Mouse (Mus musculus): ENCODE data around the gene Egr4. TPM values are rescaled to one million over a fixed set of nuclear protein-coding genes. Genes with fewer than 3 reads are reported as not detected.
A peak's percentile ranks its signal among the peaks of the same experiment; 100 is the strongest.

Egr4 gene
- total RNA-seq, 1 experiment from 2014 or later, result not detected

DNA sequence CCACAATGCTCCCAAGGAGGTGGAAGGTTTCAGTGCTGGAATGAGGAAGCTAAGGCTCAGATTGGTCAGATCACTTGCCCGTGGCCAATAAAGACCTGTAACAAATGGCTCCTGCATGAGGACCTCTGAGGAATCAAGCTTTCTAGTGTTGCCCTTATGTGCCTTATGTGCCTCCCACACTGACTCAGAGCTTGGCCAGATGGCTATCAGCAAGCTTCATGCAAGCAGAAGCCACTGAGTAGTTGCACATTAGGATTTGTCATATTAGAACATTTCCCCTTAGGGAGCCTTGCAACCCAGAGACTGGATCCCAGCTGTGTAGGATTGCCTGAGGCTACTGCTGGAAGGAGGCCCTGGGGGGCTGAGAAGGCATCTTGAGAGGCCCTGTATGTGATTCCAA is 13.0 kb downstream of the Egr4 start:
- ATAC-seq (ENCODE audit: extremely low read depth, insufficient number of reproducible peaks, low FRiP score, poor library complexity, severe bottlenecking), result no peak

DNA sequence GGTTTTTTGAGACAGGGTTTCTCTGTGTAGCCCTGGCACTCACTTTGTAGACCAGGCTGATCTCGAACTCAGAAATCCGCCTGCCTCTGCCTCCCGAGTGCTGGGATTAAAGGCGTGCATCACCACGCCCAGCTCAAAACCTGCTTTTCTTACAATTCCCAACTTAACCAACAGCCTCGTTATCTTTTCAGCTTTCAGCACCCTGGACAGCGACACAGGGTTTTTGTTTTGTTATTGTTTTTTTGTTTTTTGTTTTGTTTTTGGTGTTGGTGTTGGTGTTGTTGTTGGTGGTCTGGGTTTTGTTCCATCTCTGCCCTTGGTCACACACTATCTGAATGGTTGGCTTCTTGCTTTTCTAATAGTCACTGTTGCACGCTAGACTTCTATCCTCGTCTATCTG is 15.2 kb downstream of the Egr4 start:
- ATAC-seq (ENCODE audit: extremely low read depth, insufficient number of reproducible peaks, low FRiP score, poor library complexity, severe bottlenecking), result no peak

DNA sequence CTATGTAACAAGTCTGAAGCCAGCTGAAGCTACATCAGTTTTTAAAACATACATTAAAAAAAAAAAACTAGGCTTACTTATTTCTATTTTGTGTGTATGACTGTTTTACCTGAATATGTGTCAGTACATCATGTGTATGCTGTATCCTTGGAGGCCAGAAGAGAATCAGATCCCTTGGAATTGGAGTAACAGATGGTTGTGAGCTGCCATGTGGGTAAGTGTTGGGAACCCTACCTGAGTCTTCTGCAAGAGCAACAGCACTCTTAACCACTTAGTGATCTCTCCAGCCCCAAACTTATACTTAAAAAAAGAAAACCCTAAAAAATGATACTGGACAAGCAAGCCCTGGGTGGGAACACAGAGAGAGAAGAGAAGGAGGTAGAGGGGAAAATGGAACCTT is 16.4 kb downstream of the Egr4 start:
- no peak for ATAC-seq (ENCODE audit: extremely low read depth, insufficient number of reproducible peaks, low FRiP score, poor library complexity, severe bottlenecking)

DNA sequence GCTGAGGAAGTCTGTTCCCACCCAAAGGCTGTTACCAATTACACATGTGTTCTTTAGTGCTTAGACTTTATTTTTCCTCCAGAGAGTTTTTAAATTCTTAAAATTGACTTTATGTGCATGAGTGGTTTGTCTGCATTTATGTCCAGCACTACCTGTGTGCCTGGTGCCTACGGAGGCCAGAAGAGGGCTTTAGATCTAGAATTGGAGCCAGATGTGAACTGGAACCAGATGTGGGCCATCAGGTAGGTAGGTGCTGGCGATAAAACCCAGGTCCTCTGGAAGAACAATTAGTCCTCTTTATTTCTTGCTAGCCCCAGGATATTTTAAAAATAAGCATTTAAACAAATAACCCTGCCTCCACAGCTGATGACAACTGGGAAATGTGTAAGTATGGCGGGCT is 21.8 kb downstream of the Egr4 start:
- ATAC-seq (ENCODE audit: extremely low read depth, insufficient number of reproducible peaks, low FRiP score, poor library complexity, severe bottlenecking), result no peak

DNA sequence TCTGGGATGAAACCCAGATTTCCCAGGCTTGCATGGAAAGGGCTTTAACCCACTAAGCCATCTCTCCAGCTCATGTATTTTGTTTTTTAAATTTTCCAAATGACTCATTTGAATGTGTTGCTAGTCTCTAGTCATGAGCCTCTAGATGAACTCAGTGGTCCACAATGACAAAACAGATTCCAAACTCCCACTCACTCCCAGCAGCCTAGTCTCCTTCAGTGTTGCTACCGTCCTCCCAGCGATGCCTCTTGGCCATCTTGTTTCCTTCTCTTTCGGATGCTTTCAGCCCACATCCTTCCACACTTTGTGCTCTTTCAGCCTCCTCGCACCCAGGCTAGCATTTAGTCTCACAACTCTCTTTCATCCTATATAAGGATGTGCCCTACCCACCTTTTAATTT is 23.1 kb downstream of the Egr4 start:
- no peak for ATAC-seq (ENCODE audit: extremely low read depth, insufficient number of reproducible peaks, low FRiP score, poor library complexity, severe bottlenecking)

DNA sequence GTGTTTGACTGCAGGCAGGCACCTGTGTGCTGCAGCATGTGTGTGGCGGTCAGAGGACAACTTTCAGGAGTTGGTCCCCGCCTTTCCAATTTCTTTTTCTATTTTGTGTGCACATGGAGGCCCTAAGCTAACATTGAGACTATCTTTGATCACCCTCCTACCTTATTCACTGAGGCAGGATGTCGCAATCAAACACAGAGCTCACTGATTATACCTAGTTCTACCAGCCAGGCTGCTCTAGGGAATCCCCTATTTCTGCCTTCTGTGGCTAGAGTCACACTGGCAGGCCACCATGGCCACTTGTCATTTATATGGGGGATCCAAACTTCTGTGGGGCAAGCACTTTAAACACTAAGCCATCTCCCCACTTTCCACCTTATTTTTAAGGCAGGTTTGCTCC is 23.7 kb downstream of the Egr4 start:
- no peak for ATAC-seq (ENCODE audit: extremely low read depth, insufficient number of reproducible peaks, low FRiP score, poor library complexity, severe bottlenecking)

DNA sequence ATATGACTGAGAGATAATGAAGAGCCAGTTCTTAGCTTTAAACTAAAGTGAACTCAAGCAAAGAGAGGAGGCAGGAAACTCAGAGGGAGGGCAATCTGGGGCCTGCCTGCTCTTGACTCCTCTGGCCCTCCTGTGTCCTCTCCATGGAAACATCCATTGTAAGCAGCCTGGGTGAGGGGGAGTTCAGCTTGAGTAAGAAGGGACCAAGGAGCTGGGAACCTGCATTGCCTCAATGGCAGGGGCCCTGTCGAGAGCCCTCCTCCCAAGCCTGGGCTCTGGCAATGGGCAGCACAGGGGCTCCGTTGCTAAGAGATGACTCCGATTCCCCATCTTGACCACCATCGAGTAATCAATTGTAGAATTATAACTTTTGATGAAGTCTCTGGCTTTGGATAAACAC is 24.9 kb downstream of the Egr4 start:
- ATAC-seq (ENCODE audit: extremely low read depth, insufficient number of reproducible peaks, low FRiP score, poor library complexity, severe bottlenecking), result no peak

DNA sequence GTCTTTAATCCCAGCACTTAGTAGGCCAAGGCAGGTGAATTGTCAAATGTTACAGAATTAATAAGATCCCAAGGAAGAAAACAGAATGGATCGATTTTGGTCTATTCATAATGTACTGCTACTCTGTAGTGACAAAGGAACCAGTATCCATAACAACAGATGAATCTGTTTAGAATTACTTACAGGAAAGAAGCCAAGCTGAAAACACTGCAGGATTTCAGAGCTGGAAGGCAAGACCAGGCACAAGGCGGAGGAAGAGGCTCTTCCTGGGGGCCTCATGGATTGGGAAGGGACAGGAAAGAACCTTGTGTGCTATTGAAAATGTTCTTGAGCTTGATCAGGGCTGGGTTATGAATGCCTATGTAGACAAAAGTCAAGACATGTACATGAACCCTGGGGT is 27.7 kb downstream of the Egr4 start:
- ATAC-seq (ENCODE audit: extremely low read depth, insufficient number of reproducible peaks, low FRiP score, poor library complexity, severe bottlenecking), result no peak

DNA sequence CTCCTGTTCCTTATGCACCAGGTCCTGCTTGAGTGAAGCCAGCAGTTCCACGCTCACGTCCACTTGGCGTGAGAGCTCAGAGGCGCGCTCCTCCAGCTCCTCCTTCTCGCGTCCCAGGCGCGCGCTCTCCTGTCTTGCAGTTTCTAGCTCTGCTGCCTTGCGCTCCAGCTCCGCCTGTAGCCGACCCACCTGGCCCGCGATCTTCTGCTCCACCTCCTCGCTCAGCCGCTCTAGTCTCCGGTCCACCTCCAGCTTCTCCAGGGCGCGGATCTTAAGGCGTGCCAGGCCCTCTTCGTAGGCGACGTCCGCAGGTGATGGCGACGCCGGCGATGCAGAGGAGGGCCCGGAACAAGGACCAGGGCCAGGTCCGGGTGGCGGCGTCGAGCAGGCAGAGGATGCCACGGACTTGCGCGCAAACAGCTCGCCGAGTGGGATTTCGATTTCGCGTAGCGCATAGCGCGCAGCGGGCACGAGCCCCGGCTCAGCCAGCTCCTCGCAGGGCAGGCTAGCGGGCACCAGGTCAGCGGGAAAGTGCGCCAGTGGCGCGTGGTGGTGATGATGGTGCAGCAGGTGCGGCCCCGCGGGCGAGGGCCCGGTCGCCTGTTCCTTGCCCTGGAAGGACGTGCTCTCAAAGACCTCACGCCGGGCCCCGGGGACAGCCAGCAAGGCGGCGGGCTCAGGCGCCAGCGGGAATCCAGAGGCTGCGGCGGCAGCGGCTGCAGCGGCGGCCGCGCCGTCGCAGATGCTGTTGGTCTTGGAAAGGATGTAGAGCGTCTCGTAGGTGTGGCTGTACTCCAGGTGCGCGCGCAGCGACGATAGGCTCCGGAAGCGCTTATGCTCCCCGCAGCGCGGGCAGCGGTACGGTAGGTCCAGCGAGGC is 29.3 kb downstream of the Egr4 start:
- no peak for ATAC-seq (ENCODE audit: extremely low read depth, insufficient number of reproducible peaks, low FRiP score, poor library complexity, severe bottlenecking)

DNA sequence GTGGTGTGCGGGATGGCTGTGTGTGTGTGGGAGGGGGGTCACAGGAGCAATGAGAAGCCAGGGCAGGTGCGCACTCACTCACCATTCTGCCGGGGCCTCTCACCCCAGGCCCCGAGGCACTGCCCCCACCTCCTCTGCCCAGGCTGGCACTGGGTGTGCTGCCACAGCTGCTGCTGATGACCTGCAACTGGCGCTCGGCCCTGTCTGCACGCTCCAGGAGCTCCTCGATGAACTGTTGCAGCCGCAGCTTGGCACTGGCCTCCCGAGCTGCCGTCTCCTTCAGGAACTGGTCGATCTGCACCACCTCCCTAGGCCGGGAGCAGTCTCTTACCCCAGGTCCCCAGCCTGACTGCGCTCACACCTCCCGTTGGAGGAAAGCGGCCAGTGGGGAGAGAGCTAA is 32.7 kb downstream of the Egr4 start:
- ATAC-seq (ENCODE audit: extremely low read depth, insufficient number of reproducible peaks, low FRiP score, poor library complexity, severe bottlenecking), result no peak

DNA sequence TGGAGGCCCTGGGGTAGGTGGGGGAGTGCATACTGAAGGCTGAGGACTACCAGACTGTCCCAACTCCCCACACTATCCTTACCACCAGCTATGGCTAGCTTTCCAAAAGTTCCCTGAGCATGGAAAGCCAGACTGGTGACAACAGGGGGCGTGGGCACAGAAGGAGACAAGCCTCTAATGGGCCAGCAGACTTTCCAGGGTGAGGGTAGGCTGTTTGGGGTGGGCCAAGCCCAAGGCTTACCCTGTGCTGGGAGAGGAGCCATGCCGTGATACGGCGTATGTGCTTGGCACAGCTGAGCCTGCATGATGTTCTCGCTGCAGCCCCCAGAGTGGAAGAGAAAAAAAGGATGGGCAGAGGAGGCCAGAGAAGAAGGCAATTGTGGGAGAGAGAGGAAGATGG is 33.4 kb downstream of the Egr4 start:
- ATAC-seq (ENCODE audit: extremely low read depth, insufficient number of reproducible peaks, low FRiP score, poor library complexity, severe bottlenecking), result no peak

DNA sequence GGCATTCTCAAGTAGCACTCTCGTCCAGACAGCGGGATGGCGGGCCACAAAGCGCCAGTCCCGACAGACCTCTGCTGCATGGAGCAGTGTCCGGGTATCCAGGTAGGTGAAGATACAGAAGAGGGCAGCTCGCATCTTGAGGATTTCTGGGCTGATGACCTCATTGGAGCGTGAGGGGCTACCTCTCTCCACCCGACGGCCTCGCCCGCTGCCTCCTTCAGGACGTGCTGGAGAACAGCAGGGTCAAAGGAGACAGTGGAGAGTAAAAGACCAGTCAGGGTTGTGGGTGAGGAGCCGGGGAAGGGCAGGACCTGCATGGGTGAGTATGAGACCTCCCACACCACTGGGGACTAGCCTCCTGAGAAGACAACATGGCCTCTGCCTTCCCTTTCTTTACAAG is 35.0 kb downstream of the Egr4 start:
- ATAC-seq (ENCODE audit: extremely low read depth, insufficient number of reproducible peaks, low FRiP score, poor library complexity, severe bottlenecking), result no peak

DNA sequence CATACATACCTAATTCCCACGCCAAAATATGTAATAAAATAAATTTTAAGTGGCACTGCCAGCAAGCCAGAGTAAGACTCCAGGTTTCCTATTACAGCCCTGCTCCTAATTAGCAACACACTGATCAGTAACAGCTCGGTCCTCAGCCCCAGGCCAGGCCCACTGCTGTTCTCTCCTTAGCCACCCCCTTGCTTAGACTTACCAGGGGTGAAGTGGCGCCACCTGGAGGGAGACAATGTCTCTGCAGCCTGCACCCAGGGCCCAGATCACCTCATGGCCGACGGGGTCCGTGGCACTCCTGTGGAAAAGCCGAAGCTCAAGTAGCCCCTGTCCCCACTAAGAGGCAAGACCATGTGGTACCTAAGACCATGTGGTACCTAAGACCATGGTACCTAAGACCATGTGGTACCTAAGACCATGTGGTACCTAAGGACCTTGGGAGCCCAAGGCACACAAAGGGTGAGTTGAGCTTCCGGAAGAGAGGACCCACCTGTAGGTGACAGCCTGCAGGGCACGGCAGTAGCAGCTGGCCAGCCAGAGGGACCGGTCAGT is 35.9 kb downstream of the Egr4 start:
- ATAC-seq (ENCODE audit: extremely low read depth, insufficient number of reproducible peaks, low FRiP score, poor library complexity, severe bottlenecking), result peak; percentile 23; the same call in 1 of the 2 replicates

DNA sequence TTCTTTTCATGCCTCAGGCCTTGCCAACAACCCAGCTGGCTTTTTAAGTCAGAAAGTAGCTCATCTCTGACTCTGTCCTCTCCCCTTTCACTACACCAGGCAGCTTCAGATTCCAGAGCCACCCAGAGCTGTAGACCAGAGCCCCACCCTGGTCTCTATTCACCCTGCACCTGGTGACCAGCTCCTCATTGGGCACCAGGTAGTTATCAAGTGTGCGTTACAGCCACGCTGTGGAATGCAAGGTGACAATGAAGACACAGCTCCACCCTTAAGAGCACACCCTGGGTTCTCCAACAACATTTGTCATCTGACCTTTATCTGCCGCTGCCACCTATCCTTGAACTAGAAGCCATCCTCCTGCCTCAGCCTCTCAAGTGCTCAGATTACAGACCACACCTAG is 37.8 kb downstream of the Egr4 start:
- no peak for ATAC-seq (ENCODE audit: extremely low read depth, insufficient number of reproducible peaks, low FRiP score, poor library complexity, severe bottlenecking)

DNA sequence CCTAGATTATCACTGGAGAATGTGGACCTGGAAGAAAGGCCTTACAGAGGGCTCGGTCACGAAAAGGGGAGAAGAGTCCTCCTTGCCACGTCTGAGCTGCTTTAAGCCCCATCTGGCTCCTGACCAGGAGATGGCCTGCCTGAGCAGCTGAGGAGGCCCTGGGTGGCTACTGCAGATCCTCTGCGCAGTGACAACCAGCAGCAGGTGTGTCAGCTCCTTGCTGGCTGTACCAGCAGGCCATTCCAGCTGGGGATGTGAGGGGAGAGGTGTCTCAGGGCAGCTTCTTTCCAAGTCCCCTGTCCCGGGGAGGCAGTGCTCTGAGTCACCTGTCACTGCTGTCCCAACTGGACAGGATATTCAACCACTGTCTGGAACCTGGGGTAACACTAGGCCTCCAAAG is 40.8 kb downstream of the Egr4 start:
- ATAC-seq (ENCODE audit: extremely low read depth, insufficient number of reproducible peaks, low FRiP score, poor library complexity, severe bottlenecking), result no peak

DNA sequence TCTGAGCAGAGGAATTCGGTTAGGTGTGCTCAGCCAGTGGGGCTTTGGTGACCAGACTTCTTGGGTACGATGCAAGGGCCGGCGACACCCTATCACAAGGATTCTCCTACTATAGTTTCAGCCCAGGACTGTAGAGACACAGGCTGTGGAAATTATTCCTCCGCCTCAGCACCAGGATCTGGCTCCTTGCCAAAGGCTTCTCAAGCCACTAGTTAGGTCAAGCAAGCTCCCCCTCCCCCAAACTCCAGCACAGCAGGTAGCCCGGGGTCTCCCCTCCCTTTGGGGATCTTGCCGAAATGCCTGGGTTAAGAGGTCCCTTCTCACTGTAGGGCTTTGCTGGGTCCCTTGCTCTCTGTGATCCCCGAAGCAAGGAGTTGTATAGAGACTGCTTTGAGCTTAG is 41.4 kb downstream of the Egr4 start:
- ATAC-seq (ENCODE audit: extremely low read depth, insufficient number of reproducible peaks, low FRiP score, poor library complexity, severe bottlenecking), result no peak

DNA sequence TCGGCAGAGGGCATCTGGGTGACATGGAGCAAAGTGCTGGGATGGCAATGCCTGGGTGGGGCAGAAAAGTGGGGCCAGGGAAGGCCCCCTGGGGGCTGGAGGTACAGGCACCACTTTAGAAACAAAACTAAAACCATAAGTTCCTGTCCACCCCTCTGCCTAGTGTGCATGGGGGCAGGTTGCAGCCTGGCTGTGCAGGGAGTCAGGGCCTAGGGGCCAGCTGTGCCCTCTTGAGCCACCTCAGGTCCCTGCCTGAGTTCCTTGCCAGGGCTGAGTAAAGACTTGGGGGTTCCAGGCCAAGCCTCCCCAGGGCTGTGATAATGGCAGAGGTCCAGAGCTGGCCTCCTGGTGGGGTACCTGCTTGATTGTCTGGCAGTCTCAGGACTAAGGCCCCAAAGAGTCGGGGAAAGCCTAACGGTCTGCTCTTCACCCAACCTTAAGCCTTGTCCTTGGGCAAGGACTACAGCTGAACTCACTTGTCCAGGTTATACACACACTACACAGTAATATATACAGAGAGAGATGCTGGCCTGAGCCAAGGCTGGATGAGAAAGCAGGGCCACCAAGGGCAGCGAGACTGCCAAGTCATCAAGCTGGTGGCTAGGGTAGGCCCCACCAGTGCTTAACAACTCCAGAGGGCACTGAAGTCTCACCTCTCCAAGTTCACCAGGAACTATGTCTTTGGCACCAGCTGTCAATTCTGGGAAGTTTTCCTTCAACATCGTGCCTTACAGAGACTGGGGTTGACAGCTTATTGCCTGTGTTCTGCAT is 43.5 kb downstream of the Egr4 start:
- no peak for ATAC-seq (ENCODE audit: extremely low read depth, insufficient number of reproducible peaks, low FRiP score, poor library complexity, severe bottlenecking)

DNA sequence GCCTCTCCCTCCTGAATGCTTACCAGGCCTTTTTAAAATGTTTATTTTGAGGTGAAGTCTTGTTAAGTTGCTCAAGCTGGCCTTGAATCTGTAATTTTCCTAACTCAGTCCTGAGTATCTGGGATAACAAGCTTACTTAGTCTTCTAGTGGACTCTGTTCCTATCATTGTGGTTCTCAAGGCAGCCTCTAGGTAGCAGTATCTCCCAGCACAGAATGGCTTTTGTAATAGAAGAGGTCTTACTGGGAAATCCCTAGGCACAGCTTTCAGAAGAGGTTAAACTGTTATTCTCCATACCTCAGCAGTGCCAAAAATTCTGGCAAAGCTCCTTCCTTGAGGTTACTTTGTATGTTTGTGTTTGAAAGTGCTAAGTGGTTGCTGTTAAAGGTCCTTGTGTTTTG is 48.0 kb downstream of the Egr4 start:
- ATAC-seq (ENCODE audit: extremely low read depth, insufficient number of reproducible peaks, low FRiP score, poor library complexity, severe bottlenecking), result no peak
